Mouse (Mus musculus) stomach, embryonic 16.5 days (tissue): ENCODE data around the gene Capn15. TPM values are rescaled to one million over a fixed set of nuclear protein-coding genes. Genes with fewer than 3 reads are reported as not detected.
A peak's percentile ranks its signal among the peaks of the same experiment; 100 is the strongest.

Experiments used
- ATAC-seq: fragments of 200-750 bp; cut with Nextera tagmentation; 2 replicates; pipeline ENCODE4 v1.8.0; 2017; ENCODE audit warnings: moderate number of reproducible peaks, moderate TSS enrichment; ENCODE audit not compliant: insufficient read depth, low FRiP score
- H3K27ac ChIP-seq: fragments of 300-500 bp; sonication (generic); 2 replicates; pipeline ENCODE4 v1.5.1; 2014; ENCODE audit warnings: low read length
- H3K27me3 ChIP-seq: fragments of 300-500 bp; sonication (generic); 2 replicates; pipeline ENCODE4 v1.6.1; 2014; ENCODE audit warnings: low read length, control low read depth, mixed read lengths; ENCODE audit not compliant: control insufficient read depth, insufficient read depth
- H3K36me3 ChIP-seq: fragments of 300-500 bp; sonication (generic); 2 replicates; pipeline ENCODE4 v1.6.1; 2014; ENCODE audit warnings: low read length; ENCODE audit not compliant: control insufficient read depth, insufficient read depth
- H3K4me1 ChIP-seq: fragments of 300-500 bp; sonication (generic); 2 replicates; pipeline ENCODE4 v1.6.1; 2014; ENCODE audit warnings: low read length, control low read depth, mixed read lengths; ENCODE audit not compliant: control insufficient read depth, insufficient read depth
- H3K4me2 ChIP-seq: fragments of 300-500 bp; sonication (generic); 2 replicates; pipeline ENCODE4 v1.6.1; 2014; ENCODE audit warnings: low read depth, low read length, mixed read lengths
- H3K4me3 ChIP-seq: fragments of 300-500 bp; sonication (generic); replicated peaks from 2 replicates; pipeline ENCODE4 v1.5.1; 2014; ENCODE audit warnings: mild to moderate bottlenecking, low read length
- H3K9ac ChIP-seq: fragments of 300-500 bp; sonication (generic); 2 replicates; pipeline ENCODE4 v1.6.1; 2014; ENCODE audit warnings: low read length
- H3K9me3 ChIP-seq: fragments of 300-500 bp; sonication (generic); replicated peaks from 2 replicates; pipeline ENCODE4 v1.6.1; 2016; ENCODE audit warnings: low read length, control low read depth; ENCODE audit not compliant: control insufficient read depth
- WGBS: fragments of 180-500 bp; shearing (Covaris S2); extraction: QIAGEN DNeasy Blood & Tissue Kit; methylation state at CpG from one replicate; pipeline ENCODE4 v1.1.7; 2014; 5-methylcytosine and 5-hydroxymethylcytosine counted together
- polyA plus RNA-seq: library from polyadenylated mRNA; unstranded; fragments of >200 nt; fragmentation: Nextera tagmentation; extraction: Ambion mirVana; gene quantifications from 2 replicates; pipeline ENCODE4 v1.2.1, GENCODE M21; 2015

Gene Capn15
- polyA plus RNA-seq, 1 experiment from 2014 or later: 23.3 TPM

GRCm38 (mm10) chr17:25982913-25983312, 2.7 kb downstream of the Capn15 start:
- Histone ChIP-seq H3K27me3 (no peaks in the 10 kb centered on the region), H3K4me2 (no peak overlapping the region), H3K9me3 (no peaks in the 10 kb centered on the region), H3K36me3 (no peaks in the 10 kb centered on the region), H3K4me3 (no peak overlapping the region), H3K9ac (peak overlapping the region; percentile 23; the same call in 1 of the 2 replicates), H3K27ac (no peak overlapping the region), H3K4me1 (peaks cover 29% of the 10 kb centered on the region)
- WGBS: 91% methylated on average over 3 of the region's 3 CpGs
- ATAC-seq: no peak

- WGBS: 76% methylated on average over 5 of the region's 5 CpGs
- Histone ChIP-seq H3K4me1 (peaks cover 29% of the 10 kb centered on the region), H3K27me3 (no peaks in the 10 kb centered on the region), H3K27ac (peak overlapping the region; percentile 66; the same call in 1 of the 2 replicates), H3K9ac (0 out of 2 replicates have a peak overlapping the region, but pooled peaks have one; percentile 19), H3K36me3 (no peaks in the 10 kb centered on the region), H3K9me3 (no peaks in the 10 kb centered on the region), H3K4me2 (no peak overlapping the region), H3K4me3 (no peak overlapping the region)
- no peak for ATAC-seq
Observed at GRCm38 (mm10) chr17:25980854-25981253, 4.7 kb downstream of the Capn15 start.

- peak; percentile 56; the same call in 1 of the 2 replicates for ATAC-seq
- Histone ChIP-seq H3K36me3 (no peaks in the 10 kb centered on the region), H3K27ac (peak overlapping the region; percentile 66), H3K9ac (peak overlapping the region; percentile 19; the same call in 1 of the 2 replicates), H3K4me2 (no peak overlapping the region), H3K27me3 (no peaks in the 10 kb centered on the region), H3K4me3 (no peak overlapping the region), H3K9me3 (no peaks in the 10 kb centered on the region), H3K4me1 (peaks cover 29% of the 10 kb centered on the region)
- 82% methylated on average over 5 of the region's 5 CpGs for WGBS
Observed at GRCm38 (mm10) chr17:25979829-25980738, 5.5 kb downstream of the Capn15 start.

- WGBS: 83% methylated on average over 4 of the region's 4 CpGs
- Histone ChIP-seq H3K9ac (no peak overlapping the region), H3K36me3 (no peaks in the 10 kb centered on the region), H3K4me3 (no peak overlapping the region), H3K4me1 (peaks cover 4% of the 10 kb centered on the region; the same call in 1 of the 2 replicates), H3K4me2 (no peak overlapping the region), H3K27ac (no peak overlapping the region), H3K27me3 (no peaks in the 10 kb centered on the region), H3K9me3 (no peaks in the 10 kb centered on the region)
- no peak for ATAC-seq
Observed at GRCm38 (mm10) chr17:25970954-25971707, 14.5 kb downstream of the Capn15 start.

DNA sequence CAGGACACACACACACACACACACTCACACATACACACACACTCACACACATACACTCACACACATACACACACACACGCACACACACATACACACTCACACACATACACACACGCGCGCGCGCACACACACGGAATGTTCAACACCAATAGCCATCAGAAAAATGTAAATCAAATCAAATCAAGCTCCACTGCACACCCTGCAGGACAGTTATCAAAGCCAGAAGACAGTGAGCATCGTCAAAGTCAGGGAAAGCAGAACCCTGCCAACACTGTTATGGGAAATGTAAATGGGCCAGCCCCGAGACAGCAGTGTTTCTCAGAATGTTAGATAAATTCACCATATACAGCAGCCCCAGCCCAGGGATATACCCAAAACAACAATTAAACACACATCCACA, 15.1 kb downstream of the Capn15 start:
- Histone ChIP-seq H3K27me3 (no peaks in the 10 kb centered on the region), H3K4me3 (no peak overlapping the region), H3K4me1 (peaks cover 4% of the 10 kb centered on the region; the same call in 1 of the 2 replicates), H3K9ac (no peak overlapping the region), H3K36me3 (no peaks in the 10 kb centered on the region), H3K27ac (no peak overlapping the region), H3K4me2 (no peak overlapping the region), H3K9me3 (no peaks in the 10 kb centered on the region)
- ATAC-seq: no peak
- WGBS: 89% methylated on average over 9 of the region's 9 CpGs

DNA sequence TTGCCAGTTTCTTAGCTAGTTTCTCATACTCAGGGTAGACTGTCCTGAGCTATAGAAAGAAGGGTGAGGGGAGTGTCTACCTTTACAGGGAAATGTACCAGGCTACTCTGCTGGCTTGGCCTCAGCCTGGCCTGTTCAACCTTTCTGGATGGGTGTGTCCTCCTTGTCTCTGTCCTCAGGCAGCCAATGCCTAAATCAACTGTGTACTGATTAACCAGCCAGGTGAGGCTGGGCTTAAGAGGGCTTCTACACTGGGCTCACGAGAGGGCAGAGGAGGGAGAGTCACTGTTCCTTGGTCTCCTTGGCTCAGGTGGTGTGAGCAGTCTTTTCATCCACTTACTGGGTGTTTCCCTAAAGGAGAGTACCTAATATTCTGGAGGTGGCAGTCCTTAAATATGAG, 17.4 kb downstream of the Capn15 start:
- Histone ChIP-seq H3K4me2 (no peak overlapping the region), H3K4me1 (peaks cover 4% of the 10 kb centered on the region; the same call in 1 of the 2 replicates), H3K36me3 (no peaks in the 10 kb centered on the region; the same call in 1 of the 2 replicates), H3K27me3 (no peaks in the 10 kb centered on the region), H3K27ac (peak overlapping the region; percentile 36; the same call in 1 of the 2 replicates), H3K4me3 (no peak overlapping the region), H3K9ac (peak overlapping the region; percentile 8; the same call in 1 of the 2 replicates), H3K9me3 (no peaks in the 10 kb centered on the region)
- WGBS: 62% methylated on average over 1 of the region's 1 CpGs
- ATAC-seq: peak; percentile 88

- ATAC-seq: no peak
- Histone ChIP-seq H3K9ac (peak overlapping the region; percentile 8; the same call in 1 of the 2 replicates), H3K4me2 (no peak overlapping the region), H3K27ac (peak overlapping the region; percentile 36; the same call in 1 of the 2 replicates), H3K9me3 (no peaks in the 10 kb centered on the region), H3K4me1 (peaks cover 4% of the 10 kb centered on the region; the same call in 1 of the 2 replicates), H3K27me3 (no peaks in the 10 kb centered on the region), H3K4me3 (no peak overlapping the region), H3K36me3 (no peaks in the 10 kb centered on the region; the same call in 1 of the 2 replicates)
- 47% methylated on average over 3 of the region's 3 CpGs for WGBS
Observed at GRCm38 (mm10) chr17:25967652-25968051, 17.9 kb downstream of the Capn15 start.

- 77% methylated on average over 7 of the region's 7 CpGs for WGBS
- no peaks in the 10 kb centered on the region for H3K9me3 ChIP-seq
- H3K4me3 ChIP-seq: no peak overlapping the region
- H3K4me1 ChIP-seq: peaks cover 4% of the 10 kb centered on the region; the same call in 1 of the 2 replicates
- H3K36me3 ChIP-seq: peaks cover 3% of the 10 kb centered on the region; the same call in 1 of the 2 replicates
- no peak overlapping the region for H3K27ac ChIP-seq
- H3K4me2 ChIP-seq: no peak overlapping the region
- ATAC-seq: peak; percentile 38; the same call in 1 of the 2 replicates
- no peak overlapping the region for H3K9ac ChIP-seq
- H3K27me3 ChIP-seq: no peaks in the 10 kb centered on the region
Observed at GRCm38 (mm10) chr17:25964271-25964670, 21.3 kb downstream of the Capn15 start.
